Mouse (Mus musculus): ENCODE measurements around the gene Ehd4.

- TF ChIP-seq CTCF (IDR thresholded peaks at IDR 0.05; ENCODE audit: low read depth, low read length) = no peak
- TF ChIP-seq POLR2A (IDR thresholded peaks at IDR 0.05; ENCODE audit: insufficient read depth, low read length) = no peak
Observed at GRCm38 (mm10) chr2:120137281-120137680, 17.1 kb downstream of the Ehd4 start.

Measured in ES-Bruce4 (cell line).